Mouse (Mus musculus) layer of hippocampus, adult 11-12 months (tissue): ENCODE measurements at regions not wholly inside any gene's neighbourhood (a gene's known extent, or its start where the extent isn't known, plus 50 kb on each side); places are given as distances from the start of the nearest gene placed in this dataset.
A peak's percentile ranks its signal among the peaks of the same experiment; 100 is the strongest.

Experiments
- DNase-seq: peaks from one replicate; pipeline ENCODE4 v3.0.0; 2022; ENCODE audit warnings: low spot score

GRCm38 (mm10) chr10:56892666-56893209 lies 515.6 kb downstream of the Gja1 start:
- no peak for DNase-seq

GRCm38 (mm10) chr10:56893210-56893705 lies 516.1 kb downstream of the Gja1 start:
- peak; percentile 18 for DNase-seq

- DNase-seq, result peak; percentile 27
These were observed 522.6 kb downstream of the Gja1 start for GRCm38 (mm10) chr10:56899640-56900274.

GRCm38 (mm10) chr10:56900914-56901313 lies 523.8 kb downstream of the Gja1 start:
- no peak for DNase-seq

- DNase-seq, result no peak
These were observed 535.6 kb downstream of the Gja1 start for GRCm38 (mm10) chr10:56912711-56913110.

GRCm38 (mm10) chr10:56914103-56914502 lies 537.0 kb downstream of the Gja1 start:
- no peak for DNase-seq

- no peak for DNase-seq
These were observed 541.3 kb downstream of the Gja1 start for GRCm38 (mm10) chr10:56918412-56918811.

- DNase-seq, result no peak
These were observed 543.9 kb downstream of the Gja1 start for GRCm38 (mm10) chr10:56920711-56921672.

- no peak for DNase-seq
These were observed 551.0 kb upstream of the Hsf2 start for GRCm38 (mm10) chr10:56935174-56935573.

- DNase-seq, result no peak
These were observed 544.2 kb upstream of the Hsf2 start for GRCm38 (mm10) chr10:56941972-56942371.

GRCm38 (mm10) chr10:56944434-56945145 lies 541.6 kb upstream of the Hsf2 start:
- no peak for DNase-seq

GRCm38 (mm10) chr10:56956728-56957127 lies 529.5 kb upstream of the Hsf2 start:
- no peak for DNase-seq

GRCm38 (mm10) chr10:56962096-56962807 lies 523.9 kb upstream of the Hsf2 start:
- DNase-seq, result no peak

GRCm38 (mm10) chr10:56963215-56963614 lies 523.0 kb upstream of the Hsf2 start:
- DNase-seq, result no peak

- DNase-seq, result peak; percentile 34
These were observed 517.3 kb upstream of the Hsf2 start for GRCm38 (mm10) chr10:56968913-56969312.

- no peak for DNase-seq
These were observed 511.4 kb upstream of the Hsf2 start for GRCm38 (mm10) chr10:56974812-56975211.

- DNase-seq, result no peak
These were observed 506.6 kb upstream of the Hsf2 start for GRCm38 (mm10) chr10:56979601-56980000.

- DNase-seq, result no peak
These were observed 505.4 kb upstream of the Hsf2 start for GRCm38 (mm10) chr10:56980821-56981220.

GRCm38 (mm10) chr10:56982526-56983190 lies 503.5 kb upstream of the Hsf2 start:
- no peak for DNase-seq

- DNase-seq, result no peak
These were observed 491.2 kb upstream of the Hsf2 start for GRCm38 (mm10) chr10:56994969-56995368.
